9 mouse cellular contexts compared by ENCODE assay signal in genomic region chr4:131125975-131126374, GRCm38 (mm10).
"Had no signal": no experiment of that assay in that cellular context is flagged by ENCODE, and none has a peak within 500 bp of the region (broad histone marks: within the 10 kb centered on the region; RNA-seq: fewer than 3 reads in every experiment).

No protein-coding gene starts in this region.

- H3K4me3 ChIP-seq: kidney, embryonic 15.5 days; limb, embryonic 13.5 days; midbrain, embryonic 13.5 days had no signal

- H3K4me2 ChIP-seq: kidney, embryonic 15.5 days; limb, embryonic 13.5 days; midbrain, embryonic 13.5 days had no signal

- H3K27me3 ChIP-seq: kidney, embryonic 15.5 days; midbrain, embryonic 13.5 days had no signal

- H3K9me3 ChIP-seq: kidney, embryonic 15.5 days; limb, embryonic 13.5 days; midbrain, embryonic 13.5 days had no signal

- ATAC-seq: midbrain, embryonic 13.5 days had no signal

- H3K36me3 ChIP-seq: kidney, embryonic 15.5 days; limb, embryonic 13.5 days; midbrain, embryonic 13.5 days had no signal

- H3K27ac ChIP-seq: kidney, embryonic 15.5 days; limb, embryonic 13.5 days; liver, embryonic 14.5 days; midbrain, embryonic 13.5 days had no signal

- DNase-seq: kidney, postnatal 14 days; left cerebral cortex, postnatal 4 days; lung, adult 18-20 months; right cerebral cortex, postnatal 14 days; thymus, postnatal 4 days had no signal

- H3K4me1 ChIP-seq: kidney, embryonic 15.5 days; limb, embryonic 13.5 days had no signal

- H3K9ac ChIP-seq: kidney, embryonic 15.5 days; limb, embryonic 13.5 days; liver, embryonic 14.5 days; midbrain, embryonic 13.5 days had no signal
